Mouse (Mus musculus) ovary, adult 18-20 months (tissue): ENCODE data around the gene Tmtc4.

Experiments
- DNase-seq: peaks from one replicate; pipeline ENCODE4 v3.0.0; 2022; ENCODE audit warnings: low spot score, mixed read lengths

The Tmtc4 gene

GRCm38 (mm10) chr14:122974854-122975570, 8.8 kb downstream of the Tmtc4 start:
- no peak for DNase-seq

- no peak for DNase-seq
Measured at GRCm38 (mm10) chr14:122973091-122973490, 10.7 kb downstream of the Tmtc4 start.

- DNase-seq = no peak
Measured at GRCm38 (mm10) chr14:122968049-122968448, 15.8 kb downstream of the Tmtc4 start.

- DNase-seq = no peak
Measured at GRCm38 (mm10) chr14:122957941-122958340, 25.9 kb downstream of the Tmtc4 start.

- DNase-seq = peak; percentile 6
Measured at GRCm38 (mm10) chr14:122953331-122953730, 30.5 kb downstream of the Tmtc4 start.

- no peak for DNase-seq
Measured at GRCm38 (mm10) chr14:122952556-122952955, 31.3 kb downstream of the Tmtc4 start.

GRCm38 (mm10) chr14:122951676-122952445, 32.0 kb downstream of the Tmtc4 start:
- DNase-seq = no peak

- no peak for DNase-seq
Measured at GRCm38 (mm10) chr14:122950915-122951314, 32.9 kb downstream of the Tmtc4 start.

GRCm38 (mm10) chr14:122943475-122943853, 40.4 kb downstream of the Tmtc4 start:
- no peak for DNase-seq

- no peak for DNase-seq
Measured at GRCm38 (mm10) chr14:122942757-122943474, 40.9 kb downstream of the Tmtc4 start.

- DNase-seq = no peak
Measured at GRCm38 (mm10) chr14:122936460-122936859, 47.4 kb downstream of the Tmtc4 start.

- DNase-seq = no peak
Measured at GRCm38 (mm10) chr14:122920011-122920410, 63.8 kb downstream of the Tmtc4 start.

- no peak for DNase-seq
Measured at GRCm38 (mm10) chr14:122917676-122918075, 66.2 kb downstream of the Tmtc4 start.

- no peak for DNase-seq
Measured at GRCm38 (mm10) chr14:122913657-122914056, 70.2 kb downstream of the Tmtc4 start, which contains the start of gene Ggact. Gene Ggact, minus strand, starts transcription at chr14:122913757.

- DNase-seq = peak; percentile 33
Measured at GRCm38 (mm10) chr14:122912812-122913498, 70.9 kb downstream of the Tmtc4 start.

GRCm38 (mm10) chr14:122912137-122912536, 71.7 kb downstream of the Tmtc4 start:
- no peak for DNase-seq

GRCm38 (mm10) chr14:122911265-122911664, 72.6 kb downstream of the Tmtc4 start:
- DNase-seq = no peak

GRCm38 (mm10) chr14:122909368-122910091, 74.3 kb downstream of the Tmtc4 start:
- no peak for DNase-seq

- DNase-seq = no peak
Measured at GRCm38 (mm10) chr14:122908075-122908474, 75.8 kb downstream of the Tmtc4 start.

- no peak for DNase-seq
Measured at GRCm38 (mm10) chr14:122905007-122905406, 78.8 kb downstream of the Tmtc4 start.

GRCm38 (mm10) chr14:122903923-122904351, 79.9 kb downstream of the Tmtc4 start:
- DNase-seq = no peak
